In genomic region chr1:84102052-84102451, GRCm38 (mm10) we compare ENCODE assay signal across 16 mouse cellular contexts.
DNase-seq lines count a peak whose midpoint lies in the region; ATAC-seq and TF ChIP-seq lines count a peak whose summit lies in the region.
"Had no signal": no experiment of that assay in that cellular context is flagged by ENCODE, and none has a peak within 500 bp of the region (broad histone marks: within the 10 kb centered on the region; RNA-seq: fewer than 3 reads in every experiment).

No protein-coding gene starts in this region.

- no peaks in the 10 kb centered on the region for H3K9me3 ChIP-seq in hindbrain, embryonic 11.5 days (ENCODE audit: control insufficient read depth, low read length)
- no peaks in the 10 kb centered on the region for H3K9me3 ChIP-seq in hindbrain, embryonic 16.5 days (ENCODE audit: control insufficient read depth, low read length)
- H3K9me3 ChIP-seq in lung, postnatal 0 days (ENCODE audit: low read length), result no peaks in the 10 kb centered on the region
- H3K9me3 ChIP-seq: heart, embryonic 10.5 days; liver, embryonic 15.5 days had no signal

- peak; percentile 16 for DNase-seq in adrenal gland, adult 2 months
- no peak for DNase-seq in adrenal gland, adult 8-10 months
- peak; percentile 27 for DNase-seq in hindbrain, embryonic 11.5 days (ENCODE audit: low spot score)
- DNase-seq in lung, postnatal 0 days (ENCODE audit: low spot score), result no peak
- DNase-seq in lung, postnatal 4 days, result no peak
- DNase-seq in retina, postnatal 1 day, result peak; percentile 31
- DNase-seq in thymus, postnatal 4 days, result no peak
- DNase-seq: cerebellum, adult 18-20 months; kidney, postnatal 36 days; thymus, adult 18-20 months had no signal

- no peaks in the 10 kb centered on the region for H3K36me3 ChIP-seq in hindbrain, embryonic 11.5 days (ENCODE audit: control insufficient read depth, insufficient read depth, low read length)
- no peaks in the 10 kb centered on the region for H3K36me3 ChIP-seq in hindbrain, embryonic 16.5 days (ENCODE audit: control insufficient read depth, insufficient read depth, low read length)
- no peaks in the 10 kb centered on the region for H3K36me3 ChIP-seq in lung, postnatal 0 days (ENCODE audit: insufficient read depth, low read length)
- H3K36me3 ChIP-seq: heart, embryonic 10.5 days; liver, embryonic 15.5 days had no signal

- no peak overlapping the region for H3K4me2 ChIP-seq in hindbrain, embryonic 11.5 days (replicated peaks; ENCODE audit: low read depth, low read length)
- no peak overlapping the region for H3K4me2 ChIP-seq in hindbrain, embryonic 16.5 days (ENCODE audit: low read length)
- H3K4me2 ChIP-seq in lung, postnatal 0 days (replicated peaks; ENCODE audit: low read depth, low read length), result no peak overlapping the region
- H3K4me2 ChIP-seq: hindbrain, embryonic 14.5 days; liver, embryonic 15.5 days had no signal

- H3K4me1 ChIP-seq in hindbrain, embryonic 11.5 days (replicated peaks; ENCODE audit: control insufficient read depth, insufficient read depth, low read length), result no peaks in the 10 kb centered on the region
- H3K4me1 ChIP-seq in hindbrain, embryonic 16.5 days (ENCODE audit: control insufficient read depth, insufficient read depth, low read depth, low read length), result no peaks in the 10 kb centered on the region
- H3K4me1 ChIP-seq in lung, postnatal 0 days (ENCODE audit: insufficient read depth, low read depth, low read length), result no peaks in the 10 kb centered on the region
- H3K4me1 ChIP-seq: heart, embryonic 10.5 days; liver, embryonic 15.5 days had no signal

- no peaks in the 10 kb centered on the region for H3K27me3 ChIP-seq in hindbrain, embryonic 11.5 days (ENCODE audit: control insufficient read depth, insufficient read depth, low read length)
- no peaks in the 10 kb centered on the region for H3K27me3 ChIP-seq in hindbrain, embryonic 16.5 days (replicated peaks; ENCODE audit: control insufficient read depth, insufficient read depth, low read length)
- no peaks in the 10 kb centered on the region for H3K27me3 ChIP-seq in lung, postnatal 0 days (replicated peaks; ENCODE audit: insufficient read depth, low read length)
- H3K27me3 ChIP-seq: liver, embryonic 15.5 days had no signal

- H3K4me3 ChIP-seq in hindbrain, embryonic 11.5 days (ENCODE audit: low read depth, low read length), result no peak overlapping the region
- H3K4me3 ChIP-seq in hindbrain, embryonic 16.5 days (ENCODE audit: low read length), result no peak overlapping the region
- H3K4me3 ChIP-seq in lung, postnatal 0 days (ENCODE audit: low read depth, low read length), result no peak overlapping the region
- H3K4me3 ChIP-seq: erythroblast, embryonic 14.5 days; heart, embryonic 10.5 days; liver, embryonic 15.5 days; myocyte had no signal

- WGBS in hindbrain, embryonic 11.5 days, result 87% methylated on average over 2 of the region's 2 CpGs
- 86% methylated on average over 2 of the region's 2 CpGs for WGBS in hindbrain, embryonic 16.5 days
- 74% methylated on average over 2 of the region's 2 CpGs for WGBS in lung, postnatal 0 days

- no peak for ATAC-seq in hindbrain, embryonic 11.5 days (ENCODE audit: low FRiP score)
- ATAC-seq in hindbrain, embryonic 16.5 days, result no peak
- no peak for ATAC-seq in lung, postnatal 0 days

- no peak overlapping the region for H3K27ac ChIP-seq in hindbrain, embryonic 11.5 days (ENCODE audit: low read depth, low read length)
- H3K27ac ChIP-seq in hindbrain, embryonic 16.5 days (ENCODE audit: low read depth, low read length), result no peak overlapping the region
- no peak overlapping the region for H3K27ac ChIP-seq in lung, postnatal 0 days (ENCODE audit: low read length)
- H3K27ac ChIP-seq: heart, embryonic 10.5 days; hindbrain, embryonic 14.5 days; liver, embryonic 15.5 days had no signal

- TF ChIP-seq CTCF in lung, postnatal 0 days (IDR thresholded peaks at IDR 0.05), result peak; percentile 56

- no peak overlapping the region for H3K9ac ChIP-seq in hindbrain, embryonic 11.5 days (ENCODE audit: low read depth, low read length)
- no peak overlapping the region for H3K9ac ChIP-seq in hindbrain, embryonic 16.5 days (ENCODE audit: low read depth, low read length)
- no peak overlapping the region for H3K9ac ChIP-seq in lung, postnatal 0 days (replicated peaks; ENCODE audit: low read depth)
- H3K9ac ChIP-seq: hindbrain, embryonic 14.5 days; liver, embryonic 15.5 days had no signal

- TF ChIP-seq EP300 in lung, postnatal 0 days (IDR thresholded peaks at IDR 0.05), result no peak

Comparison
In these comparisons a context has a peak if more than half of its experiments do, and no peak if none do; other contexts are left out.
1. DNase-seq: peak in adrenal gland, adult 2 months (single experiment), hindbrain, embryonic 11.5 days (single experiment) and retina, postnatal 1 day (single experiment); none in adrenal gland, adult 8-10 months (single experiment), lung, postnatal 0 days (single experiment), lung, postnatal 4 days (0 of 2) and thymus, postnatal 4 days (single experiment).